Mouse (Mus musculus) kidney, adult 2 months (tissue): ENCODE measurements around the gene St6gal1.

Experiments used
- CTCF ChIP-seq: fragments of 200-500 bp; conservative IDR thresholded peaks from 2 replicates; pipeline ENCODE4 v1.5.1; 2011; ENCODE audit warnings: low read depth, mild to moderate bottlenecking, control low read depth, low read length, moderate library complexity, mixed read lengths; ENCODE audit not compliant: insufficient read depth, insufficient read length
- POLR2A ChIP-seq: fragments of 200-500 bp; IDR thresholded peaks from one replicate; pipeline ENCODE4 v1.6.1; 2011; ENCODE audit warnings: low read depth, low read length, control low read depth

DNA sequence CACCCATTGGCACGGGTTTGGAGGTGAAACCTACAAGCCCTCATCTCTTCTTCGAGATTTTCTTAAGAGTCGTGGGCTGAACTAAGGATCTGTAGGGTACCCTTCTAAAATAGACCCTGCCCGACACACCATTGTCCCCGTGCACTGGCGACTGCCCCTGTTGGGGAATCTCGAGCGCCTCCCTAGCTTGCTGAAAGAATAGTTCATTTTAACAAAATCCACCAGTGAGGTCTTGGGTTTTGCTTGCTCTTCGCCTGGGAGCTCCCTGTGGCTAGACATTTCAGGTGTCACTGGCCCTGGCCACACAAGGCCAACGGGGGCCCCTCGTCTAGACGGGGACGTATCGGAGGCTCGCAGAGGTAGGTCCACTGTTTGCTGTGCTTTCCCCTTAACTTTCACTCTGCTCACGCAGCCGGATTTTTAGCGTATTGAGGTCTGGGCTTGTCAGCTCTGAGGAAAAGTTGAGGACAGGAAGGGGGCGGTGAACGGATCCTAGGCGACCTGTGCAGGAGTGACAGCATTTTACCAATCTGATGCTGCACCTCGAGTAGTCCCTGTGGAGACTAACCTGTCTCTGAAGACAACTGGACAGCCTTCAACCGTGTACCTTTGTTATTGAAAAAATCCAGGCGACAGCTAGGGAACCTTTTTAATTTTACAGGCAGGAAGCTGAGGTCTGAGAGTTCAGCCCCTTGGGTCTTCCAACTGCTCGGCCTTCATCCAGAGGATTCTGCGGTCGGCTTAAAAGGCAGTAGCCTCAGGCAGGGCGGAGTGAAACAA is 1.5 kb downstream of the St6gal1 start:
- TF ChIP-seq POLR2A: no peak
- no peak; the same call in 1 of the 2 replicates for TF ChIP-seq CTCF
